Mouse (Mus musculus) spleen, adult 12 weeks (tissue): ENCODE results near the gene Cmtm5.

Experiments
- DNase-seq: peaks from one replicate; pipeline ENCODE4 v3.0.0; 2022; ENCODE audit warnings: low spot score

The Cmtm5 gene

DNA sequence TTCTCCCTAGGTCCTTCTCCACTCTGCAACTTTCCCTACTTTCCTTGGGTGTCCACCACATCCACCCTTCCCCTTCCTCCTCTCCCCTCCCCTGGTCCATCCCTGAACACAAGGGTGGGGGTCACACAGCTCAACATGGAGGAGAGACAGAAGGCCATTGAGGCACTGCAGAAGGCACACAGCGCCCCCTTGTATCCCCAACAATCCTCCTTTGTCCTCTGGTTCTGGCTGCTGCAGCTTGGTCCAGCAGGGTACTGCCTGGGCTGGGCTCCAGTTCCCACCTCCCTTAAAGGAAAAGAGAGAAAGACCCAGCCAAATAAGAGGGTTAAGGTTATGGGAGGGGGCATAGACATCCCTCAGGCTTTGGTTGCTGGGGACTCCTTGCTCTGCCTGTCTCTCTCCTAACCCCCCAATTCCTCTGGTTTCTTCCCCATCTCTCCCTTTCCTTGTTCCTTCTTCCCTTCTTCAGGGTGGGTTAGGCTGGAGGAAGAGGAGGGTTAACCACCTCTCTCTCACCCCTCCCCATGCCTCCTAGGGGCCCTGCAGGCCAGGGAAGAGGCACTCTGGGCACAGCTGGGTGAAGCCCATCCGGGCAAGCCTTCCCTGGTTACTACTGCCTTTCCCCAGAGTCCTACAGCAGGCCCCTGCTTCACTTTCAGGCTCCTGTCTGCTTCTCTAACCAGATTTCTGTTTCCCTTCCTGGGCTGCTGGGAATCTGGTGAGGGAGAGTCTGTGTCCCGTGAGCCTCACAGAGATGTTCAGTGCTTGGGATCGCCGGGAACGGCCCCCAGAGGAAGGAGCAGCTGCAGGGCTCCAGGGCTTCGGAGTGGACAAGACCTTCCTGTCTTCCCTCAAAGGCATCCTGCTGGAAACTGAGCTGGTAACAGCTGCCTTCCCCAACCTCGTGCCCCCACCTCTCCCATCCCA, at the start of gene Cmtm5:
Gene Cmtm5, plus strand, starts transcription at position 358 of the 927 bp plus-strand sequence.
- no peak for DNase-seq

DNA sequence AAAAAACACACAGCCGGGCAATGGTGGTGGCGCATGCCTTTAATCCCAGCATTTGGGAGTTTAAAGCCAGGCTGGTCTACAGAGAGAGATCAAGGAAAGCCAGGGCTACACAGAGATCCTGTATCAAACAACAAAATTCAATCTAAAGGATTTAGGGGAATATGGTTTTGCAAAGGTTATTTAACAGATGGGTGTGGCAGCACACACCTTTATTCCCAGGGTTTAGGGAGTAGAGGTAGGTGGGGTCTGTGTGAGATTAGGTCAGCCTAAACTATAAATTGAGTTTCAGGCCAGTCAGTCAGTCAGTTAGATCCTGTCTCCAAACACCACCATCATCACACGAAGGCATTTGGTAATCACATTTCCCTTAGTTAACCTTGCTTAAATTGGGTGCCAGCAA, 43.9 kb upstream of the Cmtm5 start, which contains the start of gene Pabpn1:
Gene Pabpn1, plus strand, starts transcription at position 301 of the 400 bp plus-strand sequence.
- no peak for DNase-seq

DNA sequence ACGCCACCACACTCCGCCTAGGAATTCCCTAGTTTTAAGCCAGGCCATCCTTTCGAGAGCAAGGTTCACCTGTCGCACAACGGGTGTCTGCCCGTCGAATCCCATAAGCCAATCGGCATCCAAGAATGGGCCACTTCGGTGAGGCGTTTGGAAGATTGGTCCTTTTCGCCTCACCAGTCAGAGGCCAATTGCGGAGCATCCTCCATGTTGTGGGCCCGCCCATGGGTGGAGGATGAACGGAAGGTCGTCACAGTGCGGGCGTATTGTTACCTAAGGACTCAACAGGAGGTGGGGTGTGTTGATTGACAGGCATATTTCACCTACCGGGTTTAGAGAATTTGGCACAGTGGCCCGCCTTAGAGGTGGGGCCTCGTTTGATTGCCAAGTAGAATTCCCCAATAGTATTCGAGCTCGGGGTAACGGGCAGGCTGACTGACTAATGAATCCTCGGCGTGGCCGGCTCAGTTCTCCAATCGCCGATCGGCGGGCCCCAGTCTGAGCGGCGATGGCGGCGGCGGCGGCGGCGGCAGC, 42.3 kb upstream of the Cmtm5 start:
- peak; percentile 94 for DNase-seq

DNA sequence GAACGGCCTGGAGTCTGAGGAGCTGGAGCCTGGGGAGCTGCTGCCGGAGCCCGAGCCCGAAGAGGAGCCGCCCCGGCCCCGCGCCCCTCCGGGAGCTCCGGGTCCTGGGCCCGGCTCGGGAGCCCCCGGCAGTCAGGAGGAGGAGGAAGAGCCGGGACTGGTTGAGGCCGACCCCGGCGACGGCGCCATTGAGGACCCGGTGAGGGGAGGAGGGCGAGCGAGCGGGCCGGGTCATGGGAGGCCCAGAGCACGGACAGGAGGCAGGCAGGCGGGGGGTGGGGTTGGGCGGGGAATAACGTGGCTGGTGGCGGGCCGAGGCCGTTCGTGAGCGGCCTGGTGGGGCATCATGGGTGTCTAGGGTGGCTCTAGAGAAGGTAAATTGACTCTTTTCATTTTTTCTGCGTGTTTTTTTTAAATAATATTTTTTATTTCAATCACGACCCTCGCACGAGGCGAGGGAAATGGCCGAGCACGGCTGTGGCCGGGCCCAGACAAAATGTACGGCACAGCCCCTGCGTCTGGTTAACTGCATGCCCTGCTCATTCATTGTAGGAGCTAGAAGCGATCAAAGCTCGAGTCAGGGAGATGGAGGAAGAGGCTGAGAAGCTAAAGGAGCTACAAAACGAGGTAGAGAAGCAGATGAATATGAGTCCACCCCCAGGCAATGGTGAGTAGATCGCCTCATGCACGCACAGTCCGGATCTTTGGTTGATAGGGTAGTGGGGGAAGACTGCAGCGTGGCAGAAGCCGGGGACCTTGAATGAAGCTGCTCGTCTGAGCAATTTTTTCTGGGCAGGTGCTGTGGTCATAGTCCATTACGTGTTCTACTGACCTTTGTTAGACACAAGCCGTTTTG, 41.5 kb upstream of the Cmtm5 start:
- peak; percentile 56 for DNase-seq

DNA sequence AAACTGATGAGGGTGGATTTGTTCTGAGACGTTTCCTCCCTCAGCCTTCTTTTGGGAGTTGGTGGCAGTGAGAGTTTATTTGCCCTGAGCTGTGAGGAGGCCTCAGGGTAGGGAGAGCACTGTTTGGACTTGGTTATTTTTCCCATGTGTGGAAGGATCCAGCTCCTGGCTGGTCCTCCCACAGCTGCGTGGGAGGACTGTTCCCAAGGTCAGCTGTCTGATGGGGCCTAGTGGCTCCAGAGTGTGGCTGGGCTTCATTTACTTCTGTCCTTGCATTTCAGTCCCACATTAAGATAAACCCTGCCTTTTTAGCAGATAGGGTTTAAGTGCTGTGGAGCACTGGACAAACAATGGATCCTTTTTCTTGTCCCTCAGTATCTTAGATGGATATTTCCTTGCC, 38.6 kb upstream of the Cmtm5 start:
- DNase-seq: no peak

DNA sequence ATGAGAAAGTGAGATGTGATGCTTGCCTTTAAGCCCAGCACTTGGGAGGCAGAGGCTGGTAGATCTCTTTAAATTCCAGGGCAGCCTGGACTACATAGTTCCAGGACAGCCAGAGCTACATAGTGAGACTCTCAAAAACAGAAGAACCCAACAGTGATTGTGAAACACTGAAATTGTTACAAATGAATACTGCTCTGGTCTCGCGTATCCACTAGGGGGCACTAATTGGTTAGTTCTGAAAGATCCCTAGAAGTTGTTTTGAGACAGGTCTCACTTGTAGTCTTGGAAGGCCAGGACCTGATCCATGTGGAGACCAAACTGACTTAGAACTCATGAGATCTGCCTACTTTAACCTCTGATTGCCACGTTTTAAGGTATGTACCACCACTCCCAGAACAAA, 35.7 kb upstream of the Cmtm5 start:
- no peak for DNase-seq

DNA sequence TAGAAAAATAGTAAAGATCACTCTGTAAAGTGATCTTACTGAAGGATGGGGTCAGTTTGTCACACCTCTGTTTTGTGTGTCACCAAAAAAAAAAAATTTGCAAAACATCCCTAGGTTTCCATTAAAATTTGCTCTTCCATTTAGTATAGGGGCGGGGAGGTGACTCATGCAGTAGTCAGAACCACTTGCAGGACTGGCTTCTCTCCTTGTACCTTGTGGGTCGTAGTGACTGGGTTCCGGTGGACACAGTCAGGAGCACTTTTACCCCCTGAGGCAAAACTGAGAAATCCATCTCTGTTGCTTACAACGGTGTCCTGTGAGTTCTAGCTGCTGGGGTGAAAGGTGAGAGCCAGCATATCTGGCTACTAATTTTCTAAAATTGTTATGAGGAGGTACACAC, 32.4 kb upstream of the Cmtm5 start:
- no peak for DNase-seq

DNA sequence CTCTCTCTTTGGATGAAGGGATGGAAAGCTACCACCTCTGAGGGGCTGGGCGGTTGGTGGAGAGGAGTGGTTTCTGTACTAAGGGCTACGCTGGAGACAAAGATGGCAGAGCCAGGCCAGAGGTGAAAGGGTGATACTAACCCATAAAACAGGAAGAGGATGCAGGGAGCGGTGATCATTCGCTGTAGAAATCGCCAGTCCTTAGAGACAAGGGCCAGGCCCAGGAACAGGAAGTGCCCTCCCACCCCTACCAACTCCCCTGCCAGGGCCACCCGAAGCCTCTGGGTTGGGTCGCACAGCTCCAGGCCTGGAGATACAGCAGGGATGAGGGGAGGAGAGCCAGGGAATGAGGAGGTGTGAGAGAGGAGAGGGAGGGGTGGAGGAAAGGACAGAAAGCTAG, 27.4 kb upstream of the Cmtm5 start:
- no peak for DNase-seq

DNA sequence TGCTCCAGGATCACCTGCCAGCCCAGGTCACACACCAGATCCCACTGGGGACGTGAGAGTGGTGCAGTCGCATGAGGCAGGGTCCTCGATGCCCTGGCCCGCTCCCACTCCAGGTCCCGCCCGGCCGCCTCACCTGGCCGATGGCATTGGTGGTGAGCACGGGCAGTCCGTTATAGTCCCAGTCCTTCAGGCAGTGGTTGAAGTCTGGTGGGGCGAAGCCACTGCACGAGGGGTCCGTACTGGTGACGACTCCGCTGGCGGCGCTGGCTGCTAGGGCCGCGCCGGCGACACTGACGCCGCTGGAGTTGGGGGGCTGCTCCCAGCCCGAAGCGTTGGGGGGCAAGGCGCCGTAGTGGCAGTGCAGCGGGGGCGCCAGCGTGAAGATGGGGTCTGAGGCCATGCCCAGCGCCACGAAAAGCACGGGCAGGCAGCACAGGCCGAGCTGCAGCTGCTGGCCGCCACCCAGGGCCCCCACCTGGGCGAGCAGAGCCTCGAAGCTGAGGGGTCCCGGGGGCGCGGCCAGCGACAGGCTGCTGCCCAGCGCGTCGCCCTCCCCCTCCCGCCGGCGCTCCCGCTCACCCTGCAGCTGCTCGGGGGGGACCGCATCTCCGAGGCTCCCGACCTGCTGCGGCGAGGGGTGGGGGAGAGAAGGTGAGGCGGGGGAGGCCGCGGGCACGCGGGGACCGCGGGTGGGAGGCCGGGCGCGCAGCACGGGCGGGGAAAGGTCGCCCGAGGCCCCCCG, 23.8 kb upstream of the Cmtm5 start:
- no peak for DNase-seq

DNA sequence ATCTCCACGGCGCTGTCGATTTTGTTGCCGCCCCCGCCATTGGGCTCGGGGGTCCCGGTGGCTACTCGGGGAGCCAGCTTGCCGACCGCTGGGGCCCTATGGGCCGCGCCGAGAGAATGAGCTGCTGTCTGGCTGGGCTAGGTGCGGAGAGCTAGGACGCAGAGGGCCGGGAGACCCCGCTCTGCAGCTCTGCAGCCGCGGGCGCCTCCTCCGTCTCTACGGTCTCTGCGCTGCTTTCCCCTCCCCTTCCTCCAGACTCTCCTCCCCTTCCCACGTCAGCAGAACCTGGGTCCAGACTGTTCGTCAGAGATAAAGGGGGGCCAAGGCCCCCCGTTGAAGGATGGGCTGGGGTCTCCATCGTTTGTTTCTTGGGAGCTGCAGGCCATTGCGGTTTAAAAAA, 23.2 kb upstream of the Cmtm5 start, which contains the start of gene Slc22a17:
Gene Slc22a17, minus strand, starts transcription at position 247 of the 400 bp plus-strand sequence.
- DNase-seq: no peak

DNA sequence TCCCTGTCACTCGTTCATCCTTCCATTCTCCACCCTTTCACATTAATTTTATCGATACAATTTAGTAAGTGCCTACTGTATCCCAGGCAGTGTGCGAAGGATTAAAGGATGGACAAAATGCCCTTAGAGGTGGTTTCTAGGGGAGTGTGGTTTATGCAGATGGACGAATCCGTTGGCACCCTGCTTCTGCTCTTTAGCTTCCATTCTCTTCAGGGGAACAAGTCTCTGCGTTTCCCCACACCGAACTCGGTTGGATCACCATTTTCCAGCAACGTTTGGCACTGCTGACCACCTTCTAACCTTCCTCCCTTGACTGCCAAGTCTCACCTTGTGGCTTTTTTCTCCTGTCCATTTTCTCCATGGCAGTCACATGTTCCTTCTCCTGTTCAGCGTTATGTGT, 22.7 kb upstream of the Cmtm5 start:
- no peak for DNase-seq

DNA sequence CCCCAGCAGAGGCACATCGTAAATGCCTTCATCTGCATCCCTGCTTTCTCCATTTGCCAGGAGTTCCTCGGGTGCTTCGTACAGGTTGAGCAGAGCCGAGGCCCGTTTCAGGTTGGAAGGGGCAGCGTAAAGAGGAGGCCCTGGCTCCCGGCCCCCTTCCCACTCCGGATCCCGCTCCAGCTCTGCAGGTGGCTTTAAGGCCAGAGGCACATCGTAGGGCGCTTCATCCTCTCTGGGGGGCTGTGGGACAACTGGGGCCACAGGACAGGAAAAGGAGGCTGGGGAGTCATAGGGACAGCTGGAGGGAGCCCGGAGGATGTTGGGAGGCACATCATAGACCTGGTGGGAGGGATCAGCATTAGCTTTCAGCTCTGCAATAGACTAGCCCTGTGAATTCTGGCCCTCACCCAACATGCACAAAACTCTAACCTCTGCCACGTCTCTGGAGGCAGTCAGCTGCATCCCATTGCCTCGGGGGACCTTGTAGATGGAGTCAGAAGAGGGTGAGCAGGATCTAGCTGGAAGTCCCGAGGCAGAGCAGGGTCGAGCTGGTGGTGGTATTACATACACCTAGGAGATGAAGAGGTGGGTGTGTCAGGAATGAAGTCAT, 15.9 kb upstream of the Cmtm5 start:
- no peak for DNase-seq

DNA sequence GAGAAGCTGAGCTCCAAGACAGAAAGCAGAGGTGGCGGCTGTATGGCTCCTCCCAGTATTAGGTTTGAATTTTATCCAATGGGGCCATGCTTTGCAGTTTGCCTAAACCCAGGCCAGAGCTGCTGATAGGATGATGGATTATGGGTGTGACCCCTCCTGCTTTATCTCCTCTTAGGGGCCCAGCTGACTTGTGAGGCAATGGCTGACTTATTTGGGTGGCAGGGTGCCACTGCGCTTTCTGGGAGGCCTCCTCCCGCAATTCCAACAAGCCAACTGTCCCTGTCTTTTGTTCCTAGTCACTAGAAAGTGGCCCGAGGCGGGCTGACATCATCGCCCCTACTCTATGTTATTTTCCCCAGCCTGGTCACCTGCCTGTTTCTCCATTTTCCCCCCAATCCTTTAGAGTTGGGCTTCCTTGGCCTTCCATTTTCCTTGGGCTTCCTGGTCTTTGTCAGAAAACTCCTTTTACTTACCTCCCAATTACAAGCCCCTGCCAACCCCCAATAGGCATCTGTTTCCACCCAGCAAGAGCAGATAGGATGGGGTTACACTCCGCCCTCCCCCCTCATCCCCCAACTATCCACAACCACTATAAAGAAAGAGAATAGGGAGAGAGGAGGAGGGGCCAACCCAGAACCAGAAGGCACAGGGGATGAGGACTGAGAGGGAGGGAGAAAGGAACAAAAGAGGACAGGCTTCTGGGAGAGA, 11.3 kb upstream of the Cmtm5 start:
- DNase-seq: no peak

DNA sequence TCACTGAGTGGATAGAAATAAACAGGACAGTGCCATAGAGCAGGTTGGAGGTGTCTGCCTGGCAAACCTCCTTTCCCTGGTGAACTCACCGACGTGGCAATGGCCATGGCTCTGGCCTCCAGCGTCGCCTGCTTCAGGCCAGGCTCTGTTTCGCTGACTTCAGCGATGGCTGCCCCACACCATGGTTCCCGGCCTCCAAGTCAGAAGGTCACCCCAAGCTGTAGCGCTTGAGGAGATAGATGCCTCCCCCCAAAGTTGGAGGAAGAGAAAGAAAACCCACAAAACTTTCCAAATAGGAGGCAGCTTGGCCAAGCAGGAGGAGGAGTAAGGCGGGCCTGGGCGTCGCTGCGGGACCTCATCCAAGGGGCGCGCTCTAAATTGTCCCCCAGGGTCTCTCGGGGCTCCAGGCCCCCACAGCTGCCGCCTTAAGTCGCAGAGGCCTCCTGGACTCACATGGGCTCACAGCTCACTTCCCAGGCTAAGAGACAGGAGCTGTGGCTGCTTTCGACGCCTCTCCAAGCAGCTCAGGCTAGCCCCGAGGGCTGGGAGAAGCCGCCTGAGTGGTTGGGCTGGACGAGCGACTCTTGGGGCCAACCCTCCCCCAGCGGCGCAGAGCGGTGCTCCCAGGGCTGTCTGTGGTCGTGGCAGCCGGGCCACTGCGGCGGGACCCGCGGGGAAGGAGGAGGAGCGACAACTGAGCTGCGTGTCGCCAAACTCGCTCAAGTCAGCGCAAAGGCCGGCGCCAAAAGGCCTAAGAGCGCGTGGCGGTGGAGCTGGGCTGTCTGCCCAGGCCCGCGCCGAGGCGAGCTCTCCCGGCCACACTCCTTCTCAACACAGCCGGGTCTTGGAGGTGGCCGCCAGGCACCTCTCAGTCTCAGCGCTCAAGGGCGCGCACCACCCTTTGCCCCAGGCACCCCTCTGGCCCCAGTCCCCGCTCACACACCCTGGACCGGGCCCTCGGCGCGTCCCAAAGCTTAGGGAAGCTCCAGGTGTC, 10.4 kb upstream of the Cmtm5 start, which contains the start of gene Efs:
Gene Efs, minus strand, starts transcription at position 778 of the 994 bp plus-strand sequence.
- DNase-seq: no peak

DNA sequence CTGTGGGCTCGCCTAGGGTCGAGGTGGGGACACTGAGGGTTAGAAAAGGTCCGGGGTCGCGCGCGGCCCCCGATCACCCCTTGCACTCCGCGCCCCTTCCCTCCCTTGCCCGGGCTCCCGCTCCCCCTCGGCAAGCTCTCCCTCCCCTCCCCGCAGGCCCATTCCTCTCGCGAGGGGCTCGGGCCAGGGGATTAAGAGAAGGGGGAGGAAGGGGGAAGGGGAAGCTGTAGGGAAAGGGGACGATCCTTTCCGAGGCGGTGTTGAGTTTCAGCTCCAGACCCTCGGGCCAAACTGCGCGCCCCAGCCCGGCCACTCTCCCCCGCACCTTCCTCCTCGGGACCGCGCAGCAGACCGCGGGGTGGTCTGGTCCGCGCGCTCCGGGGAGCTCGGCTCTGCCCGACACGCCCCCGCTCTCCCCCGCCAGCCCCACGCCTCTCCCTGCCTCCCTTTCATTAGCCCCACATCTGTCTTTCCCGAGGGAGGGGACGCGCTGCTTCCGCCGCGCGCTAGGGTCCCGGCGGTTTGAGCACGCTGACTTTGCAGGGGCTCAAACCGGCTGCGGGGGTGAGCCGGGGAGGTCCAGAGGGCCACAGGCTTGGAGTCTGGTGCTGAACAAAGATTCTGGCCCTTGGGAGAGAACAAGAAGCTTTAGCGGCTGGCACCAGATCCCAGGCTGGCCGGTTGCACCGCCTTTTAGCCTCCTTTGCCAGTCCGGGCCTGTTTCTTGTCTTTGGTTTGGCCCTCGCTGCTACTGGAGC, 9.5 kb upstream of the Cmtm5 start:
- no peak for DNase-seq

DNA sequence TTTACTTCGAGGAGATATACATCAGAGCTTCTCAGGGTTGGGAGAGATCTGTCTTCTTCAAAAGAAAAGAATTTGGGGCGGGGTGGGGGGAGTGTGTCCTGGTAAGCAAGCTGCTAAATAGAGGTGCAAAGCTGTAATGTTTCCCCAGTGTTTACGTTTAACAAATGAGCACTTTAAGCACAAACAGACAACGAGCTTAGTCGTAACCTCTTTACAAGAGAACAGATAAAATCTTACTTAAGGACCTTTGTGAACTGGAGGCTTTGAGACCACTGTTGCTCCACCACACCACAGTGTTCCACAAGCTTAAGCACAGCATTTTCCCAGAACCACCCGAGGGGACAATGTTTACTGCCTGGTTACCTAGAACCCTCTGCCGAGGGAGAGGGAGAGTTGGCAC, 8.8 kb upstream of the Cmtm5 start:
- DNase-seq: no peak

DNA sequence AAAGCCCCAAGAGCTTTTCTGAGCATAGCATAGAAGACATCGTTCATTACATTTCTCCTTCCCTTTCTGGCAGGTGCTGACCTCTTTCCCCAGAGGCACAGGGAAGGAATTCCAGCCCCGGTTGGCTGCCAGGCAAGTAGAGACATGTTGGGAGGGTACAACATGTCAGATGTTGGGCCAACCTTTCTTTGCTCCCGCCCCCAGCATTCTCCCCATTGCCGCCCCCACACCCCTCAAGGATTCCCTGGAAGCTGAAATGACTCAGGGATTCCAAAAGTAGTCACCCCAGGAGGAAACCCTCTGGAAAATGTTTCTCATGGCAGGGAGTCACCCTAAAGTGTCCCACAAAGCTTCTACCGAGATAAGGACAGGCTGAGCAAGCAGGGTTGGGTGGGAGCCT, 6.3 kb upstream of the Cmtm5 start:
- no peak for DNase-seq

DNA sequence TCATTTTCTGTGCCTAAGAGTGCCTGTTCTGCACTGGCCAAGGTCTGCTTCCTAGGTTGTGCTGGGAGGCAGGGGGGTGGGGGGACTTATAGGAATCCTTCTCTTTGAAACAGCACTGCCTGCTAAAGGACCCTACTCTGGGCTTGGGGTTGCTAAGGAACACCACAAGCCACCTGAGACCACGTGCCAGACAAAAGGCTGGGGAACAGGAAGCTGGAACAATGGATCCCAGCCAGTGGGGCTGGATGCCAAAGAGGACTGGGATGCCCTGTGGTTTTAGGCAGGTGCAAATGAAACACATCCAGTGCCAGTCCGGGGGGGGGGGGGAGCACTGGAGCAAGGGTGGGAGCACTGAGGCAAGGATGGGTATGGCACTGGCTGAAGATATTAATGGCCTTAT, 5.6 kb upstream of the Cmtm5 start:
- DNase-seq: no peak
